Mouse (Mus musculus): Measurements from ENCODE around the gene Ttk.
A peak's percentile ranks its signal among the peaks of the same experiment; 100 is the strongest.

The Ttk gene

DNA sequence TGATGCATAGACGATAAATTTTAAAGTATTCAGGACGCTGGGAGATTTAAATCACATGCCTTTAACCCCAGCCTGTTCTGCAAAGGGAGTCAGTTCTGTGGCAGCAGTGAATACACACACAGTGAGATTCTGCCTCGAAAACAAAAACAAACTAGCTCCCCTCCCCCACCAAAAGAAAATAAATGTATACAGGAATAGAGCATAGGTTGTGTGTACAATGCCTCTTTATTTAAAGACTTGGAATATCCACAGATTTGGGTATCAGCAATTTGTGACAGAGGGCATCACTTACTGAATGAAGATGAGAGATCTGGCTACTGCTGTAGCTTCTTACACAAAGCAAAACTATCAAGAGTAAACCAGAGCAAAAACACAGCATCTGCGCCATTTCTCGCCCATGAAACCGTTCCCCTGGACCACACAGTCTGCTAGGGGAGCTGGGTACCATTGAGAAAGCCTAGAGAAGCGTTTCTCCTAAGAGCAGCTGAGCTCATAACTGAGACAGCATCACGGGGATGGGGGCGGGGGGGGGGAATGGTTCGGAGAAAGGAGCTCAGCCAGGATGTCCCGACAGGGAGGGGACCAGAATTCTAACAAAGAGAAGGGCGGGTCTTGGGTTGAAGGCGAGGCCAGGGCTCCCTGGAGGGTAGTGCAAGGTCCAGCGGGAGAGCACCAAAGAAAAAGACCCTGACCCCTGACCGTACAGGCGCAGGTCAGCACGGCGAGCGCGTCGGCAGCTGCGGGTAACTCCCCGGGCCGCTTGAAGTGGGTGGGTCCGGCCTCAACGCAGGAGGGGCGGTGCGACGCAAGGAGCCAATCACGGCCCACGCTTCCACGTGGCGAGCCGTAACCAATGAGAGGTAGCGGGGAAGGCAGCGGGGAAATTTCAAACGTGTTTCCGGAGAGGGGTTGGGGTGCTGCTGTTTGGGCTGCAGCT, at the start of gene Ttk:
Gene Ttk (plus strand): TSS at position 879 of the 937 bp plus-strand sequence.
- peak; percentile 100 for DNase-seq

DNA sequence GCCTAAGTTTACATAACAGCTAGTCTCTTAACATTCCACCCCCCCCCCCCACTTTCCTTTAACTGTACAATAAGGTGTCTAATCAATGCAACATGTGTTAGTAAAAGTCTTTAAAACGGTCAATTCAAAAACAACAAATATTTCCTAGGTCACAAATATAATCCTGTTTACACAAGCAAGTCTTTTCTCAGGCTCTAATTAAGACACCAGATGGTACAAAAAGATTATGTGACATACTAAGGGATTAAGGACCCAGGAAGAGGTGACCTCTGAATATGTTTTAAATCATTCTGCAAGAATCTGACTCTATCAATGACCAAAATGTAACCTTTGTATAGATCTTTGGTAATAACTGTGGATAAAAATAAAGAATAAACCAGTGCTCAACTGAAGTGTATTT, 49.0 kb upstream of the Ttk start:
- no peak for DNase-seq

DNA sequence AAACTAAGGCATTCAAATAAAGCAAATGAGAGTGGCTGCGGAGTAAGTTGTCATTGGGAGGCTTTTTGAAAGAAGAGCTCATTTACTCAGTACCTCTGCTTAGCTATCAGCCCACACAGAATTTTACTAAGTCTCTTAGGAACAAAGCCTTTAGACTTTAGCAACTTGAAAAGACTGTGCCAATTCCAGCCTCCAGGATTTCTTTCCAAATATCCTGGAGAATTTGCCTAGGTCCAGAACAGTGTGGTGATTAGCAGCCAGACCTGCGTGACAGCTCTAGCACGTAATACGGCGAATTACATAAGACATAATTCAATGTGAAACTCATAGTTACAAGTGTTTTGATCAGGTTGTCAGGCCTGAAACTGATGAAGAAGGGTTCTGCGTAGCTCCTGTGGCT, 45.2 kb upstream of the Ttk start:
- no peak for DNase-seq

DNA sequence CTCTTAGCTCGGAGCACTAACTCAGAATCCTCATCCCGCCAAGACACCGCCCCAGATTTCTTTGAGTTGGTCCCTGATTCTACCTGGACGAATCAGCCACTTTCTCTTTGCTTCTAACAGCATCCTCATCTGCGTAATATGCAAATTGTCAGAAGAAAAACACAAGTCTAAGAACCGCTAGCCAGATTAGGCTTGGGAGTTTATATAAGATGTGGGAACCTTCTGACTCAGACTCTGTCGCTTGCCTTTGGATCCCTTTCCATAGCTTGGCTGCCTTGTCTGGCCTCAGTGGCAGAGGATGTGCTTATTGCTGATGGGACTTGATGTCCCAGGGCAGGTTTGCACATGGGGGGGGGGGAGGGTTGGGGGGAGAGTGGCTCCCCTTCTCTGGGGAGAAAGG, 37.6 kb upstream of the Ttk start:
- no peak for DNase-seq

DNA sequence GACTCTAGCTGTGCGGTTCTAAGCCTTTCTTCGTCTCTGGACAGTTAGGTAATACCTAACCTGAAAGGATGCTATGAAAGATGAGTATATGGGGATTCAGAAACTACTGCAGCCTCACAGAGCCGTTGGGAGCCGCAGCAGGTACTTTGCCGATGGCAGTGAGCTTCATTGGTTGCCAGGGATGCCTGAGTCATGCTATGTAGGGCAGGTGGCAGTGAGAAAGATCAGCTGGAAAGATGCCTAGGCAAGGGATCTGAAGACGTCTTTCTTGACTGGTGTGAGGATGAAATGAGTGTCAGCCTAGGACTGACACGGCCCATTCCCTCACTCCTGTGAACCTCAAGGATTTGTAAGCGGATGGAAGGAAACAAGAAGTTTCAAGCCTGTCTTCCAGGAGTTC, 36.6 kb upstream of the Ttk start:
- no peak for DNase-seq

DNA sequence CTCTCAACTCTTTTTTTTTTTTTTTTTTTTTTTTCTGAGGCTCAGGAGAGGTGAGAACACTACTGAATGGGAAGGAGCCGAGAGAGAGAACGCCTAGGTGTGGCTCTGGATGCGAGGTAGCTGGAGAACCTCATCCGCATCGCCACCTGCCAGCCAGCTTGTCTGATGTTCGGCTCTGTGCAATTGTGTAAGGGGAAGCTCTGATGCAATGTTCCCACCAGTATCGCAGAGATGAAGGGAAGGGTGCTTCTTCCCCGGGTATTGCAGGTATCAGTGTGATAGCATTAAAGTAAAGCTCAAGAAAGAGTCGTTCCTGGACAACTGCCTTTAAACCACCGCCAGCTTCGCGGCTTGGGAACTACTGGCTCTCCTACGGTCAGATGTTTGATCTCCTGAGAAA, 30.1 kb upstream of the Ttk start:
- peak; percentile 79 for DNase-seq

DNA sequence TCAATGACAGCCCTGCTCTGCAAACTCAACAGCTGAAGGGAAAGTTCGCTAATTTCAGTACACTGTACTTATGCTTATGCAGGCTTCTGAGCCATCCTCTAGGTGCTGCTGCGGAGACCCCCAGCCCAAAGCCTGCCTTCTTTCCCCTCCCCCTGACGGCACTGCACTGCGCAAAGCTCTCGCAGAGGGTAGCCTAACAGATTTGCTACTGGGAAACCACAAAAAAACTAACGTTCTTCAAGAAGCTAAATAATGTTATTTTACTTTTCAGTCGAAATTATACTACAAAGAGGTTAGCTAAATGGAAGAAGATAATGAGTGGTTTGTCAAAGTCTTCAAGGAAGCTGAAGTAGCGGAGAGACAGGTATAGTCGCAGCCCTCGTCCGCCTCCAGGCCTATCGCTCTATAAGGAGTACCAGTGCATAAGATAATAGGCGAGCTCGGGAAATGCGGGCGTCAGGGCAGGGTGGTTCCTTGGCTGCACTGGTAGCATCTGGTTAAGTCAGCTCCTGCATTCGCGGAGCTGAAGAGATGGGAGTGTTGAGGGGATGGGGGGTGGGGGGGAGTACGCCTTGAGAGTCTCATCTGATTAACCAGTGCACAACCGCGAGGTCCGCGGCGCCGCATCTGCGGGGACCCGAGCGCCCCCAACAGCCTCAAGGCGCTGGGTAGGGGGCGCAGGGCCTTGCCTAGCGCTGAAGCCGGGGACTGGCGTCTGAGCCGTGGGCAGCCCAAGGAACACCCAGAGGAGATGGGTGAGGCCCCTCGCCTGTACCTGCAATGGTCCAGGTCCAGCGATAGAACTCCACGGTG, 29.1 kb upstream of the Ttk start:
- peak; percentile 70 for DNase-seq

DNA sequence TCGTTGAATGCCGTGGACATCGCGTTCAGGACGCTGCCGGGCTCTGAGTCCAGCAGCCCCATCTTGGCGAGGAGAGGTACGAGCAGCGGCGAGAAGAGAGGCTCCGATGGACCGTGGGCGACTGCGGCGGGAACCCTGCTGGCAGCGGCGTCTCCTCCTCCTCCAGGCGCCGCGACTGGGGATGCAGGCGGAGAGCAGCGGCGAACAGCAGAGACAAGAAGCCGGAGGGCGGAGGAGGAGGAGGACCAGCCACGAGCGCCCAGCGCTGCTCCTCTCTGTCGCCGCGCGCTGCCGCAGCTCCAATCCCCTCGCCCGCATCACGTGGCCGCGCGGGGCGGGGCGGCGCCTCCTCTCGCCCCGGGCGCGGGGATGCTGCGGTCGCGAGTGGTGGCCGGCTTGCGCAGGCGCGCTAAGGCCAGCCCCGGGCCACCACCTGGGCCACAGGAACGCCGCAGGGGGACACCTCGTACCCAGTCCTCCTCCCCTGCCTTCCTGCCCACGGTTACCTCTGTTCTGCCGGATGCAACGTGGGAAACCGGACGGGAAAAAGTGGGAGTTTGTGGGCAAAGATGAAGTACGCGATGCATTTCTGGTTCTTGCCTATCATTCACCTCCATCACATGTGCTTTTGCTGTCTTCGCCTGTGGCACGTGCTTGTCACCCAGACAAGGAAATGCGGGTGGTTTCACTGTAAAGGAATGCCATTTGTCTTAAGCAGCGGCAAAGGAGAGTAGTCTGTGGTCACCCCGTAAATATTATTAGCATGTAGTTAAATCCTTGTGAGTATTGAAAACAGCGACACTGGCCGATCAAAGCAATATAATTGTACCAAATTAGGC, 28.3 kb upstream of the Ttk start, which contains the start of gene Elovl4:
Gene Elovl4 (minus strand): TSS at position 301 of the 839 bp plus-strand sequence.
- peak; percentile 95 for DNase-seq

DNA sequence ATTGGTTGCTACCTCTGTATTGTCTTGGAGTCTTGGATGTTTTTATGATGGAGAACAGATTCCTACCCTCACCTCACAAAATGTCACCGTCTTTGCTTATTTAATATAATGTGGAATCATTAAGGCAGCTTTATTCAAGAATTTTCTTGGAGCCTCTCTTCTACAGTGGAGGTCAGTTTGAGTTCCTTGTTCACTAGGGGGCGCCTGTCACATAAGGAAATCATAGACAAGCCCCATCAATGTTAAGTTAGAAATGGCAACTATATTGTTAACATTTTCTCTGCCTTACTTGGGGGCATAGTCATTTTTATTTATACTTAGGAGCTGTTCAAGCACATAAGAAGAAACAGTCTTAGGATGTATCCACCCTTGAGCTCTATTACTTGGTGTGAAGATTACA, 26.9 kb upstream of the Ttk start:
- DNase-seq: peak; percentile 10

DNA sequence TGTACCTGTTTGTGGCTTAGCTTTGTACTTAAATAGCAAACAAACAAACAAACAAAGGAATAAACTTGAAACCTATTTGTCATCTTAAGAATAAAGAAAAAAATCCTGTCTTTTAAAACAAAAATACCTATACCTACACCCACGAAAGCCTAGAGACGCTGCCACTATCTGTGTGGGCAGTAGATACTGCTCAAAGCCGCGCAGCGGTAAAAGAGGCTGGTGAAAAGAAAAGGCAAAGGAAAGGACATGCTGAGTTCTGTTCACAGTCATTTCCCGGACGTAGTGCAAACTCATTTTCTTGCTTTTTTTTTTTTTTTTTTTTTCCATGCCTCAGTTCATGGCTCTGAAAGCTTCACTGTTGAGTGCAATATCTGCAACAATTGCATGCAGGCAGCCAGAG, 15.3 kb upstream of the Ttk start:
- no peak for DNase-seq

DNA sequence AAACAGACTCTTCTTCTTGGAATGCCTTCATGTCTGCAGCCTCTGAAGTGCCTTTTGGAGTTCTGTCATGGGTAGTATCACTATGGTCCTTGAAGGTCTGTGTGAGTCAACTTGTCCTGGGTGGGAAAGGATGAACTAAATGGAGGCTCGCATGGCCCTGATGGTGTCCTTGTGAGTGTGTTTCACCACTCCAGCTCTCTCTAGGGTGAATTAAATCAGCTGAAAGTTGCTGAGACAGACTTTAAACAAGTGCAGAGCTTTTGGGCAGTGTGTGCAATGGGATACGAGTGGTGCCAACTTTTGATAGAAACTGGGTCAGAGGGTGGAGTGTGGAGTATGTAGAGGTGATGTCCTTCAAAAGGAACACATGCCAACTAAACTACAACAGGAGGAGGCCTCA, 13.5 kb upstream of the Ttk start:
- no peak for DNase-seq

DNA sequence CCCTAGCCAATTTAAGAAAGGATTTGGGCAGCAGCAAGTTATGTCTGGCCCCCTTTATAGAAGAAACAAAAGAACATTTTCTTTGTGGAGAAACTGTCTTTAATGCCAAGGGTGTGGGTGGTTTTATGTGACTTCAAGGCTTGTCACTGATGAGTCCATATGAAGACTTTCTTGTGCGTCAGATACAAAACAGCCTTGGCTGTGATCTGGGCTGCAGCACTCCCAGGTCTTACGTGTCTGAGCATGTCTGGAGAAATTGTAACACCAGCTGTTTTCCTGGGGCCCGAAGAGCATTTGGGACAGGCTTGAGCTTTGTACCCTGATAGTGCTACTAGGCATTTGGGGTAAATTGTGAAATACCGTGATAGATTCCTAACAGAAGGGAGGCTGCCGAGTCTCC, 11.6 kb upstream of the Ttk start:
- DNase-seq: no peak

DNA sequence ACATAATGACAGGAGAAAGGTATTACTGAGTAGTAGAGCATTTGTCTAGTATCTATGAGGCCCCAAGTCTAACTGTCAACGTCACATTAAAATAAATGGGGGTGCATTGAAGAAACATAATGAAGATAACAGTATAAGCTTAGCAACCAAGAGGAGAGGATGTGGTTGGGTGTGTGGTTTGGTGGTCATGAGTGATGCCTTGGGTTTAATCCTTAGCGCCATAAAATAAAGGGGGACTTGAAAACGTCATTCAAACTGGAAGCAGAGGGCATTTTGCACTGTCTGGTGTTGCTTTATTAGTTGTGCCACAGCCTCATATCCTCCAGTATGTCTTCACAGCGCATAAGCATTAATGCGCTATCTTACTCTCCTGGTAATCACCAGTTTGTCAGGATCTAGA, 4.6 kb upstream of the Ttk start:
- no peak for DNase-seq

DNA sequence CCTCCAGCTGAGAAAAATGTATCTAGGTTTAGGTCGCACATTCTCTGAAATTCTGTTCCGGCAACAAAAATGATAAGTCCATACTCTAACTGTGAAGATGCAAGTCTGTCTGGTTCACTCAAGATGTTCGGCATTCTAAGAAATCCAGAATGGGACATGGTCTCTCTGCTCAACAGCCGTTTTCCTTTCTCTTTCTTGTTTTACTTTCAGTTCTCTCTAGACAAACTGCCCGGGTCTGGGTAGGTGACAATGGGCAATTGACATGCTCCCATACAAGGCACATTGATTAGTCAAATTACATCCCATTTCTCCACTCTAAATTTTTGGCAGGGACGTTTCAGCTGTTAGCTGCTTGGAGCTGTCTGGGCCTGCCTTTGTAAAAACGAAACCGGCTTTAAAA, 3.3 kb upstream of the Ttk start:
- no peak for DNase-seq

DNA sequence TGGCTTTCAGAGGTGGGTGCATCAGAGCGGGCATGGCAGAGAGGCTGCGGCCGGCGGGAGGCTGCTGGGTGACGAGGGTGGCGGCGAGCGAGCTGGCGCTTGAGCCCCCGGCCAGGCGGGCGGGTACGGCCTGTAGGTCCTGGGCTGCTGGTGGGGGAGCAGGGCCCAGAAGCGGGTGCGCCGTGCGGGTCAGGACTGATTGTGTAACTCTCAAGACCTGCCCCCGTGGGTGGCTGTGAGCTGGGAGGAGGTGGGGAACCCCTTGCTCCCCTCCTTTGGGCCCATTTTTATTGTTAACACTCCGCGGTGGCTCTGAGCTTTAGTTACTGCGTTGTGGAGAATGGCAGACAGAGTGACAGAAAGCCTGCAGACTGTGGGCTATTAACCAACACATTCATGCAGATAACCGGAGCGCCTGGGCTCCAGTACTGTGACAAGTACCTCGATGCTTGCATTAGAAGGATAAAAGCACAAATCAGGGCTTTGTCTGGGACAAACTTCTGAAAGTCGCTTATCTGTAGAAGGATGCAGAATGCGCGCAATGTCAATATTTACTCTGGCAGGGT, 342 bp downstream of the Ttk start:
- no peak for DNase-seq

DNA sequence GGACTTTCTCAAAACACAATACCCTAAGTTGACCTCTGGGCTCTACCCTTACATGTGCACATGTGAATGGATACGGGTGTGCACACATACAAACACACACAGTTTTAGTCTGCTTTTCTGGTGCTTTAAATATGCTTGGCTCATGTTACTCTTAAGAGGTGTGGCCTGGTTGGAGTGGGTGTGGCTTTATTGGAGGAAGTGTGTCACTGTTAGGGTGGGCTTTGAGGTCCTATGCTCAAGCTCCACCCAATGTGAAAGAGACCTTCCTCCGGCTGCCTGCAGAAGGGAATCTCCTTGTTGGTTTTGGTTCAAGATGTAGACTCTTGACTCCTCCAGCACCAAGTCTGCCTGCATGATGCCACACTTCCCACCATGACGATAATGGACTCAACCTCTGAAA, 18.0 kb downstream of the Ttk start:
- no peak for DNase-seq

DNA sequence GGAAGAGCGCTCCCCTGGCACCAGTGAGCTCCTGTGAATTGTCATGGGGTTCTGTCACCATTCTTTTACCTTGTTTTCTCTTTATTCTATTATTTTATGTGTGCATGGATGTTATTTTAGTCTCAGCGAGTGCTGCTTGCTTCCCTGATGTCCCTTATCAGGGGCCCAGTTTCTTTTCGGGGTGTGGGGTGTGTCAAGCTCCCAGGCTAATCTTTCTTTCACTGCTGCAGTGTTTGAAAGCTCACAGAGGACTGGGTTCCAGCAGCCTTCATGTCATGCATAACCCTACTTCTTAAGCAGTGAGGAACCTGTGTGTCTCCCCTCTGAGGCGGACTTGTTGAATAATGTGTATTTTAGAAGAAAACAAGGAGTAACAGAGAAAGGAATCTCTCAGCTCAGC, 30.7 kb downstream of the Ttk start:
- no peak for DNase-seq

DNA sequence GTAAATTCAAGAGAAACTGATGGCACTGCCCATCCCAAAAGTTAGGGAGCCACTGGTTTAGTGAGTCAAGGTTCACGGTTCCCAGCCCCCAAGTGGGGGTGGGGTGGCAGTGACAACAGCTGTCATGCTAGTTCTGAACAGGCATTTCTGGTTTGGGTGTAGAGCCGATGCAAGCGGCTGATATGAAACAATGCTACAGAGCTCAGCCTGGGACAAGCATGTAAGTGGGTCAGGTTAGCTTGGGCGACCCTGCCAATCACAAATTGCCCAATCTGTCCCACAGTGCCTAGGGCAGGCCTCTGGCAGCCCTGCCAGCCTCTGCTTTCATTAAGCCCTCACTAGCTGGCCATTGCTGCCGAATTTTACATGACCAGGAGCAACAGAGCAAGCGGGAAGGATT, 47.7 kb downstream of the Ttk start:
- DNase-seq: peak; percentile 77

DNA sequence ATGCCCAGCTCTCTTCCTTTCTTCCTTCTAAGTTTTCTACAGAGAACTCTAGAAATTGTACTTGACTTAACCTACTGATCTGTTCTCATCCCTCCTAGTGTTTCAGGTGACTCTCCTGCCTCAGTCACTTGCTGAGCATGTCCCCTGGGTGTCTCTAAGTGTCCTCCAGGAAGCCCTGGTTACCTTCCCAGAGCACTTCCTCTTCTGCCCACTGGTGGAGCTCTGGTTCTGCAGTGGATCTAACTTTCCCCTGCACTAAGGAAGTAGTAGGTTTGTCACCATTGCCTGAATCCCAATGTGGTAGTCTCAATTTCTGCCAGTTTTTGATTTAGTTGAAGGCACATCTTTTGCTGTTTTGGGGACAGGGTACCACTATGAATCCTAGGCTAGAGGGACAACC, 51.7 kb downstream of the Ttk start:
- DNase-seq: no peak

DNA sequence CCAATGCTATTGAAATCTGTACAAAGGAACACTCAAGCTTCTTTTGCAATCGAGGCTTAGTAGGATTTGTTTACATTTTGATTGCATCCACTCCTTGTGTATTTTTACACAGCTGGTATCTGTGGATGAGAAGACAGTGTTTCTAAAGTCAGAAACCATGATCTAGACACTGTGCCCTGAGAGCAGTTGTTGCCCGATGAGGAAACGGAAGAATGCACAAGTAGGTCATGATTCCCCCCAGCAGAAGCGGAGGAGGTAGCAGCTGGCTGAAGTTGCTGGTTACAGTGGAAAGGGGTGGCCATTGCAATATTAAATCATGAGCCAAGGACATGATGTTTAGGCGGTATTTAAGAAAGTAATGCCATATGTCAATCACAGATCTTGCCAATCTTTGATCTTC, 53.7 kb downstream of the Ttk start:
- no peak for DNase-seq

DNA sequence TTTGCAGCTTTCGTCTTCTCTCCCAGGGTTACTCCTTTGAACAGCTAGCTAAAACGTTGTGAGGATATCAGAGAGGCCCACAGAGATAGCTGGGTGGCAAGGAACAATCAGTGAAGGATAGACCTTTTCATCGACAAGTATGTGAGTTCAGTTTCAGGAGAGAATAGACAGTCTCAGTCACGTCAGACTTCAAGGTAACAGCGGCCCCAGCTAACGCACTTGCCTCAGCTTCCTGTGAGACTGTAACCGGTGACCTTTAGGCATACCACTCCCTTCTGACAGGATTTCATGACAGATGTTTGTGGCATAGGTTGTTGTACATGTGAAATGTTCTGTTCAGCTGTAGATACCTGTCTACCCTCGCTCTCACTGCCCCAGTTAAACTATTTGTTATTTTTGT, 58.6 kb downstream of the Ttk start:
- peak; percentile 68 for DNase-seq

DNA sequence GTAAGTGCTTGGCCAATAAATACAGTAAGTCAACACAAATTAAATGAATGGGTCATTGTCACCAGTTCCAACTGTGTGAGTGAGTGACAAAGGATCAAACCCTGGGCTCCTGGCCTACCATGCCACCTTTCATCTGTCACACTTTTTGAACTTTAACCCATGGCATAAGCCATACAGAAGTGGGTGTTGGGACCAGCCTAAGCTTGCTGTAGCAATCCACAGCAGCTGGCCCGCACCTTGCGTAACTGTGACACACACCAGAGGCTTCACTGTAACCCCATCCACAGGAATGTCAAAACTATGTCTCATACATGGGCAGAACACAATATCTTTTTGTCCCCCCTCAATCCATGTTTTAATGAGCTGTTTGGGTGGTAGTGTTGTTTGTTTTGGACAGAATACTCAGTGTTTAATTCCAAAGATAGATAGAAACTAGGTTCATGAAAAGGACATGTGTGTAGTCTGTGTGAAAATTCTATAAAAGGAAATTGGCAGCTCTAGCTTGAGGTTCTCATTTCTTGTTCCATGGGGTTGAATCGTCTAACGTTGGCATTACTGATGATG, 59.4 kb downstream of the Ttk start:
- peak; percentile 57 for DNase-seq

Measured in heart, adult 11 months (tissue).